Mouse (Mus musculus) embryonic facial prominence, embryonic 13.5 days (tissue): ENCODE measurements around the gene Tspoap1. TPM values are rescaled to one million over a fixed set of nuclear protein-coding genes. Genes with fewer than 3 reads are reported as not detected.
A peak's percentile ranks its signal among the peaks of the same experiment; 100 is the strongest.

Source experiments
- ATAC-seq: fragments of 200-750 bp; cut with Nextera tagmentation; 2 replicates; pipeline ENCODE4 v1.8.0; 2017; ENCODE audit warnings: low read depth; ENCODE audit not compliant: insufficient number of reproducible peaks, insufficient read depth, low FRiP score, low TSS enrichment
- H3K27ac ChIP-seq: fragments of 300-500 bp; sonication (generic); 2 replicates; pipeline ENCODE4 v1.5.1; 2015; ENCODE audit warnings: moderate library complexity, mild to moderate bottlenecking, inconsistent platforms
- H3K27me3 ChIP-seq: fragments of 300-500 bp; sonication (generic); 2 replicates; pipeline ENCODE4 v1.6.1; 2015; ENCODE audit warnings: mild to moderate bottlenecking, inconsistent platforms
- H3K36me3 ChIP-seq: fragments of 300-500 bp; sonication (generic); 2 replicates; pipeline ENCODE4 v1.6.1; 2015; ENCODE audit warnings: mild to moderate bottlenecking, inconsistent platforms
- H3K4me1 ChIP-seq: fragments of 300-500 bp; sonication (generic); 2 replicates; pipeline ENCODE4 v1.6.1; 2015; ENCODE audit warnings: inconsistent platforms
- H3K4me2 ChIP-seq: fragments of 300-500 bp; sonication (generic); 2 replicates; pipeline ENCODE4 v1.6.1; 2015; ENCODE audit warnings: moderate library complexity, mild to moderate bottlenecking, inconsistent platforms
- H3K4me3 ChIP-seq: fragments of 300-500 bp; sonication (generic); 2 replicates; pipeline ENCODE4 v1.5.1; 2015; ENCODE audit warnings: mild to moderate bottlenecking, inconsistent platforms
- H3K9ac ChIP-seq: fragments of 300-500 bp; sonication (generic); 2 replicates; pipeline ENCODE4 v1.6.1; 2015; ENCODE audit warnings: mild to moderate bottlenecking, inconsistent platforms
- H3K9me3 ChIP-seq: fragments of 300-500 bp; sonication (generic); 2 replicates; pipeline ENCODE4 v1.6.1; 2016; ENCODE audit warnings: inconsistent platforms
- WGBS: fragments of 180-500 bp; shearing (Covaris S2); methylation state at CpG from one replicate; pipeline ENCODE4 v1.1.7; 2015; ENCODE audit warnings: mixed read lengths; 5-methylcytosine and 5-hydroxymethylcytosine counted together
- polyA plus RNA-seq: library from polyadenylated mRNA; unstranded; fragments of >200 nt; fragmentation: Nextera tagmentation; extraction: Ambion mirVana; gene quantifications from 2 replicates; pipeline ENCODE4 v1.2.1, GENCODE M21; 2015

The Tspoap1 gene
- polyA plus RNA-seq, 1 experiment from 2014 or later = 4.9 TPM

- no peak within 1 kb of the TSS for H3K4me3 ChIP-seq
- no peak within 1 kb of the TSS for H3K27ac ChIP-seq
- 50% methylated on average over 3 of the region's 3 CpGs for WGBS
- H3K4me2 ChIP-seq = no peak within 1 kb of the TSS
- H3K9ac ChIP-seq = no peak within 1 kb of the TSS
- no peaks in the 10 kb centered on the region for H3K9me3 ChIP-seq
- no peaks in the 10 kb centered on the region for H3K4me1 ChIP-seq
- H3K27me3 ChIP-seq = no peaks in the 10 kb centered on the region
- ATAC-seq = no peak
- no peaks in the 10 kb centered on the region for H3K36me3 ChIP-seq
These were observed 33.1 kb downstream of the Tspoap1 start, which contains the start of gene Mpo for GRCm38 (mm10) chr11:87793460-87793859. TSS of gene Mpo (plus strand) at chr11:87793581.

GRCm38 (mm10) chr11:87801711-87802275 is 41.5 kb downstream of the Tspoap1 start:
- H3K4me3 ChIP-seq = no peak overlapping the region
- no peaks in the 10 kb centered on the region for H3K27me3 ChIP-seq
- no peaks in the 10 kb centered on the region for H3K9me3 ChIP-seq
- no peaks in the 10 kb centered on the region for H3K4me1 ChIP-seq
- no peaks in the 10 kb centered on the region for H3K36me3 ChIP-seq
- no peak overlapping the region for H3K9ac ChIP-seq
- H3K27ac ChIP-seq = no peak overlapping the region
- H3K4me2 ChIP-seq = no peak overlapping the region
- ATAC-seq = no peak
- 82% methylated on average over 22 of the region's 22 CpGs for WGBS

GRCm38 (mm10) chr11:87802621-87803020 is 42.3 kb downstream of the Tspoap1 start:
- no peak for ATAC-seq
- Histone ChIP-seq H3K27ac (no peak overlapping the region), H3K9me3 (no peaks in the 10 kb centered on the region), H3K36me3 (no peaks in the 10 kb centered on the region), H3K4me2 (no peak overlapping the region), H3K4me3 (no peak overlapping the region), H3K27me3 (no peaks in the 10 kb centered on the region), H3K4me1 (no peaks in the 10 kb centered on the region), H3K9ac (no peak overlapping the region)
- 48% methylated on average over 14 of the region's 14 CpGs for WGBS

- no peak overlapping the region for H3K27ac ChIP-seq
- H3K4me1 ChIP-seq = no peaks in the 10 kb centered on the region
- H3K4me2 ChIP-seq = no peak overlapping the region
- WGBS = 59% methylated on average over 1 of the region's 1 CpGs
- no peaks in the 10 kb centered on the region for H3K27me3 ChIP-seq
- ATAC-seq = no peak
- H3K9me3 ChIP-seq = no peaks in the 10 kb centered on the region
- no peaks in the 10 kb centered on the region for H3K36me3 ChIP-seq
- H3K4me3 ChIP-seq = no peak overlapping the region
- no peak overlapping the region for H3K9ac ChIP-seq
These were observed 45.1 kb downstream of the Tspoap1 start for GRCm38 (mm10) chr11:87805448-87805847.

GRCm38 (mm10) chr11:87807433-87807832 is 47.1 kb downstream of the Tspoap1 start:
- Histone ChIP-seq H3K27ac (no peak overlapping the region), H3K4me2 (no peak overlapping the region), H3K9ac (no peak overlapping the region), H3K27me3 (no peaks in the 10 kb centered on the region), H3K9me3 (no peaks in the 10 kb centered on the region), H3K4me3 (no peak overlapping the region), H3K36me3 (no peaks in the 10 kb centered on the region), H3K4me1 (no peaks in the 10 kb centered on the region)
- ATAC-seq = no peak
- 76% methylated on average over 6 of the region's 6 CpGs for WGBS

GRCm38 (mm10) chr11:87808236-87808635 is 47.9 kb downstream of the Tspoap1 start:
- no peak for ATAC-seq
- Histone ChIP-seq H3K27ac (no peak overlapping the region), H3K9me3 (no peaks in the 10 kb centered on the region), H3K4me3 (no peak overlapping the region), H3K4me1 (no peaks in the 10 kb centered on the region), H3K27me3 (no peaks in the 10 kb centered on the region), H3K4me2 (no peak overlapping the region), H3K9ac (no peak overlapping the region), H3K36me3 (no peaks in the 10 kb centered on the region)
- 77% methylated on average over 7 of the region's 7 CpGs for WGBS

- Histone ChIP-seq H3K4me3 (no peak overlapping the region), H3K9ac (no peak overlapping the region), H3K27ac (no peak overlapping the region), H3K36me3 (no peaks in the 10 kb centered on the region), H3K27me3 (peaks cover 6% of the 10 kb centered on the region), H3K4me2 (no peak overlapping the region), H3K9me3 (no peaks in the 10 kb centered on the region), H3K4me1 (no peaks in the 10 kb centered on the region)
- WGBS = 66% methylated on average over 4 of the region's 4 CpGs
- ATAC-seq = no peak
These were observed 51.1 kb downstream of the Tspoap1 start for GRCm38 (mm10) chr11:87811396-87811795.

- Histone ChIP-seq H3K9me3 (no peaks in the 10 kb centered on the region), H3K9ac (no peak overlapping the region), H3K36me3 (no peaks in the 10 kb centered on the region), H3K4me1 (peaks cover 9% of the 10 kb centered on the region), H3K4me3 (no peak overlapping the region), H3K4me2 (no peak overlapping the region), H3K27ac (no peak overlapping the region), H3K27me3 (peaks cover 26% of the 10 kb centered on the region)
- 74% methylated on average over 8 of the region's 8 CpGs for WGBS
- no peak for ATAC-seq
These were observed 54.5 kb downstream of the Tspoap1 start for GRCm38 (mm10) chr11:87814831-87815230.

- Histone ChIP-seq H3K4me1 (peaks cover 9% of the 10 kb centered on the region), H3K27ac (no peak overlapping the region), H3K27me3 (peaks cover 26% of the 10 kb centered on the region), H3K4me3 (peak overlapping the region; percentile 37), H3K36me3 (no peaks in the 10 kb centered on the region), H3K9ac (peak overlapping the region; percentile 62), H3K9me3 (no peaks in the 10 kb centered on the region), H3K4me2 (peak overlapping the region; percentile 72)
- WGBS = 3% methylated on average over 31 of the region's 31 CpGs
- no peak for ATAC-seq
These were observed 56.5 kb downstream of the Tspoap1 start for GRCm38 (mm10) chr11:87816707-87817442.

- 31% methylated on average over 4 of the region's 4 CpGs for WGBS
- H3K27me3 ChIP-seq = peaks cover 26% of the 10 kb centered on the region
These were observed 57.1 kb downstream of the Tspoap1 start for GRCm38 (mm10) chr11:87817443-87817773.

GRCm38 (mm10) chr11:87821502-87821901 is 61.2 kb downstream of the Tspoap1 start:
- no peaks in the 10 kb centered on the region for H3K9me3 ChIP-seq
- H3K4me2 ChIP-seq = no peak overlapping the region
- no peaks in the 10 kb centered on the region for H3K36me3 ChIP-seq
- no peak overlapping the region for H3K9ac ChIP-seq
- ATAC-seq = no peak
- no peak overlapping the region for H3K4me3 ChIP-seq
- no peak overlapping the region for H3K27ac ChIP-seq
- peaks cover 9% of the 10 kb centered on the region for H3K4me1 ChIP-seq
- 22% methylated on average over 5 of the region's 5 CpGs for WGBS
- peaks cover 18% of the 10 kb centered on the region for H3K27me3 ChIP-seq

More at GRCm38 (mm10) chr11:87817443-87817773, 57.1 kb downstream of the Tspoap1 start:
- peak overlapping the region; percentile 37 for H3K4me3 ChIP-seq
- H3K9me3 ChIP-seq = no peaks in the 10 kb centered on the region
- H3K9ac ChIP-seq = peak overlapping the region; percentile 62
- no peak for ATAC-seq
- peak overlapping the region; percentile 72 for H3K4me2 ChIP-seq
- H3K36me3 ChIP-seq = no peaks in the 10 kb centered on the region
- H3K4me1 ChIP-seq = peaks cover 9% of the 10 kb centered on the region
- no peak overlapping the region for H3K27ac ChIP-seq

- Histone ChIP-seq H3K27ac (no peak within 1 kb of the TSS), H3K4me1 (no peaks in the 10 kb centered on the region), H3K4me2 (no peak within 1 kb of the TSS), H3K9ac (no peak within 1 kb of the TSS), H3K9me3 (no peaks in the 10 kb centered on the region), H3K27me3 (no peaks in the 10 kb centered on the region), H3K4me3 (no peak within 1 kb of the TSS), H3K36me3 (no peaks in the 10 kb centered on the region)
- WGBS = 74% methylated on average over 10 of the region's 10 CpGs
- ATAC-seq = no peak
These were observed 68.0 kb downstream of the Tspoap1 start, which contains the start of gene Lpo for GRCm38 (mm10) chr11:87828239-87828900. TSS of gene Lpo (minus strand) at chr11:87828289.
